Mouse (Mus musculus) intestine, postnatal 0 days (tissue): ENCODE measurements around the gene Cyth1. TPM values are rescaled to one million over a fixed set of nuclear protein-coding genes. Genes with fewer than 3 reads are reported as not detected.

Experiments
- ATAC-seq: fragments of 200-750 bp; cut with Nextera tagmentation; 2 replicates; pipeline ENCODE4 v1.8.0; 2017; ENCODE audit warnings: mild to moderate bottlenecking, moderate TSS enrichment, moderate library complexity
- H3K27ac ChIP-seq: fragments of 300-500 bp; sonication (generic); 2 replicates; pipeline ENCODE4 v1.5.1; 2014; ENCODE audit warnings: mild to moderate bottlenecking, low read depth, low read length, moderate library complexity
- H3K27me3 ChIP-seq: fragments of 300-500 bp; sonication (generic); replicated peaks from 2 replicates; pipeline ENCODE4 v1.6.1; 2014; ENCODE audit warnings: low read length, mixed read lengths; ENCODE audit not compliant: control insufficient read depth, insufficient read depth
- H3K36me3 ChIP-seq: fragments of 300-500 bp; sonication (generic); 2 replicates; pipeline ENCODE4 v1.6.1; 2014; ENCODE audit warnings: mild to moderate bottlenecking, moderate library complexity; ENCODE audit not compliant: control insufficient read depth, insufficient read depth
- H3K4me1 ChIP-seq: fragments of 300-500 bp; sonication (generic); replicated peaks from 2 replicates; pipeline ENCODE4 v1.6.1; 2014; ENCODE audit warnings: antibody characterized with exemption, low read length, mixed read lengths; ENCODE audit not compliant: control insufficient read depth, insufficient read depth
- H3K4me2 ChIP-seq: fragments of 300-500 bp; sonication (generic); replicated peaks from 2 replicates; pipeline ENCODE4 v1.6.1; 2014; ENCODE audit warnings: low read depth, mild to moderate bottlenecking, moderate library complexity
- H3K4me3 ChIP-seq: fragments of 300-500 bp; sonication (generic); 2 replicates; pipeline ENCODE4 v1.5.1; 2014; ENCODE audit warnings: low read depth, low read length
- H3K9ac ChIP-seq: fragments of 300-500 bp; sonication (generic); 2 replicates; pipeline ENCODE4 v1.6.1; 2014; ENCODE audit warnings: mild to moderate bottlenecking, low read depth, low read length
- H3K9me3 ChIP-seq: fragments of 300-500 bp; sonication (generic); 2 replicates; pipeline ENCODE4 v1.6.1; 2016; ENCODE audit warnings: mixed run types; ENCODE audit not compliant: control insufficient read depth
- CTCF ChIP-seq: sonication (generic); IDR thresholded peaks from 2 replicates; pipeline ENCODE4 v1.5.1; 2016; ENCODE audit warnings: low read depth, mild to moderate bottlenecking, control low read depth, antibody characterized with exemption, moderate library complexity
- WGBS: fragments of 180-500 bp; shearing (Covaris S2); extraction: QIAGEN DNeasy Blood & Tissue Kit; methylation state at CpG from one replicate; pipeline ENCODE4 v1.1.7; 2014; 5-methylcytosine and 5-hydroxymethylcytosine counted together
- polyA plus RNA-seq: library from polyadenylated mRNA; unstranded; fragments of >200 nt; fragmentation: Nextera tagmentation; extraction: Ambion mirVana; gene quantifications from 2 replicates; pipeline ENCODE4 v1.2.1, GENCODE M21; 2015

Cyth1 gene
- polyA plus RNA-seq, 1 experiment from 2014 or later = 10.9 TPM

DNA sequence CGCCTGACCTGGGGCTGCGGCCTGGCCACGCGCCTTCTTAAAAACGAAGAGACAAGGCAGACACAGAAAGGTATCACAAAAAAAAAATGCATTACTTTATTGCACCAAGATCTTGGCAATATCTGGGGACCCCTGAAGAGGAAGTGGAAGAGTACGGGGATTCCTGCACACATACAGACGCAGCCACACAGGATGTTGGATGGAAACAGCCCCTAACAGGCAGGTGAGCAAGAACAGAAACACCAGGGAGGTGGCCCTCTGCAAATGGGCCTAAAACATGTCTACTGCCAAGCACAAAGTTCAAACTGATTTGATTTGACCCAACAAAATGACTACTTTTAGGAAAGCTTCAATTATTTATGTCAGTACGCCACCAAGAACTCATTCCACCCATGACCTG, 11.2 kb upstream of the Cyth1 start:
- Histone ChIP-seq H3K4me3 (no peak overlapping the region), H3K9ac (no peak overlapping the region), H3K4me2 (no peak overlapping the region), H3K4me1 (no peaks in the 10 kb centered on the region), H3K9me3 (no peaks in the 10 kb centered on the region), H3K27me3 (no peaks in the 10 kb centered on the region), H3K27ac (no peak overlapping the region), H3K36me3 (peaks cover 76% of the 10 kb centered on the region)
- no peak for TF ChIP-seq CTCF
- no peak for ATAC-seq
- WGBS = 95% methylated on average over 8 of the region's 8 CpGs

DNA sequence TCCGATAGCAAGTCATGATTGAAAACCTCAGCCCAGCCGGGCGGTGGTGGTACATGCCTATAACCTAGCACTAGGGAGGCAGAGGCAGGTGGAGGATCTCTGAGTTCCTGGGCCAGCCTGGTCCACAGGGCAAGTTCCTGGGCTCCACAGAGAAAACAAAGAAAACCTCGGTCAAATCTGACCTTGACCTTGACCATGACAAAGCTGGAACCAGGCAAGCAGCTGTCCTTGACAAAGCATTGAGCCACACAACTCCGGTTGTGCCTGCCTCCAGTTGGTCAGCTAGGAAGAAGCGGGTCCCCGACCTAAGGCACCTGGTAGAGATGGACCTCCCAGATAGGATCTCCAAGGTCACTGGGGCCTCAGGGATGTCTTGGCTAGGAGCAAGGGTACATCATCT, 8.0 kb upstream of the Cyth1 start:
- H3K4me1 ChIP-seq = no peaks in the 10 kb centered on the region
- H3K27me3 ChIP-seq = no peaks in the 10 kb centered on the region
- H3K9me3 ChIP-seq = no peaks in the 10 kb centered on the region
- no peak overlapping the region for H3K9ac ChIP-seq
- peaks cover 44% of the 10 kb centered on the region for H3K36me3 ChIP-seq
- TF ChIP-seq CTCF = no peak
- H3K27ac ChIP-seq = no peak overlapping the region
- no peak for ATAC-seq
- H3K4me3 ChIP-seq = no peak overlapping the region
- 86% methylated on average over 7 of the region's 7 CpGs for WGBS
- H3K4me2 ChIP-seq = no peak overlapping the region

DNA sequence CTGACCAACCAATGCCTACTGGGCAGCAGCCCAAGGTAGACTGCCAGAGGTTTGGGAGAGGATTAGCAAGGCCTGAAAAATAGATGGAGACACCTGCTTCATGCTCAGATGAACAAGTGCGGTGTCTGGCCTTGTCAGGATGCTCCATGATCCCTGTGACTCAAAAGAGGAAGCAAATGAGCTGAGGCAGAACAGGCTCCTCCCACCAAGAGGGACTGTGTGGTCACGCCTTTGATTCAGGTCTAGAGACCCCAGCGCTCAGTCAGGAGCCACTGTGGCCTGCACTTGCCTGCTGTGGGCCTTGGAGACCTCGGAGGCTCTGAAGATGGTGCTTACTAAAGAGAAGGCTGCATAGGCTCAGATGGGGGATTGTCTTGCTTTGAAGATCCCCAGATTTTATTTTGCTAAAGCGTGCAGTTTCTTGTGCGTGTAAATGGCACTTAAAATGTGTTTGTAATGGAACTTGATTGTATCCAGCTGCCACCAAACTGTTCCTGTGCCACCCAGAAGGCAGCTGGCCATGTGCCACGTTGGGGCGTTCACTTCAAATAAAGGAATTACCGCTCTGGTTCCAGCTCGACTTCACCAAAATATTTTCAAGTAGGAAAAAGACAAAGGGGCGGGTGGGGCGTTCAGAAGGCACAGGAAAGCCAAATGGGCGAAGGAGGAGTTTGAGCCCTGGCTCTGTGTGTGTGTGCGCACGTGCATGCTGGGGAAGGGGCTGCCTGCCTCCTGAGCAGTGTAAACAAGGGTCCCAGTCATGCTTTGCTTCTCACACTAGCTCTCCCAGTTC, 6.0 kb upstream of the Cyth1 start:
- Histone ChIP-seq H3K9ac (no peak overlapping the region), H3K4me3 (no peak overlapping the region), H3K36me3 (peaks cover 24% of the 10 kb centered on the region), H3K27me3 (no peaks in the 10 kb centered on the region), H3K9me3 (no peaks in the 10 kb centered on the region), H3K4me2 (no peak overlapping the region), H3K4me1 (no peaks in the 10 kb centered on the region), H3K27ac (no peak overlapping the region)
- TF ChIP-seq CTCF = no peak
- WGBS = 46% methylated on average over 15 of the region's 15 CpGs
- ATAC-seq = no peak

DNA sequence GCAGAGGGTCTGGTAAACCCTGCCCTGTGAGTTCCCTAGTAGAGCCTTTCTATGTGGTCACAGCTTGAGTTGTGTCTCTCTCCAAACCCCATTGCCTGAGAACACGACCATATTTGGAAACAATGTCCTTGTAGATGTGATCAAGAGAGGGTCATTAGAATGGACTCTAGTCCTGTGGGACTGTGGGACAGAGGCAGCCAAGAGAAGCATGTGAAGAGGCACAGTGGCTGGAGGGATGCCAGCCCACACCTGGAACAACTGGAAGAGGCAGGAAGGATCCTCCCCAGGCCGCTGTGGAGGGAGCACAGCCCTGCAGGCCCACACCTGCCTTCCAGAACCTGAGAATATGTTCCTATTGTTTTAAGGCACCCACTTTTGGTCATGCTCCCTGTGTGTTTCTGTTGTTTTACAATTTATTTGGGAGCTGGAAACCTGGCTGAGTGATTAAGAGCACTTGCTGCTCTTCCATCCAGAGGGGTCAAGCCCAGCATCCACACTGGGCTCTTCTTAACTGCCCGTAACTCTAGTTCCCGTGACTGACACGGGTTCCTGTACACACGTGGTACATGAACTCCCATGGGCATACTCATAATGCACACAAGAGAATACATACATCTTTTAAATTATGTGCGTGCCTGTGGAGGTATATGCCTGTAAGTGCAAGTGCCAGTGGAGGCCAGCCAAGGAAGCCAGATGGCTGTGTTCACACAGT, 5.2 kb upstream of the Cyth1 start:
- Histone ChIP-seq H3K27ac (no peak overlapping the region), H3K4me1 (no peaks in the 10 kb centered on the region), H3K4me2 (no peak overlapping the region), H3K36me3 (peaks cover 20% of the 10 kb centered on the region; the same call in 1 of the 2 replicates), H3K9me3 (no peaks in the 10 kb centered on the region), H3K4me3 (no peak overlapping the region), H3K9ac (no peak overlapping the region), H3K27me3 (no peaks in the 10 kb centered on the region)
- TF ChIP-seq CTCF = no peak
- 86% methylated on average over 7 of the region's 7 CpGs for WGBS
- no peak for ATAC-seq

DNA sequence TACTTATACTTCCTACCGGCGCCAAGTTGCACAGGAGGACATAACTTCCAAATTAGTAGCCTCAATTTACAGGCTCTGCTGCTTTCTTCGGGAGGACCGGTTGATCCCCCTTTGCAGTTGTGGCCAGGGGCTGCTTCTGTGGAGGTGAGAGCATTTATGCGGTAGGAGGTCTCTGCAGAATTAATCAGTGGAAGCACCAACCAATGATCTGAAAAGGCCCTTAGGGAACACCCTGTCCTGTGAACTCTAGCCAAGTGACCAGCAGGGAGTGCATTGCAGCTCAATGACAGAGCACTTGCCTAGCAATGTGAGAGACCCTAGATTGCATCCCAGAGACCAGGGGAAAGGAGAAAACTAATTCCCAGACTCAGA, 606 bp upstream of the Cyth1 start:
- TF ChIP-seq CTCF = peak; percentile 20; the same call in 1 of the 2 replicates
- Histone ChIP-seq H3K4me2 (peak overlapping the region; percentile 94), H3K9me3 (no peaks in the 10 kb centered on the region), H3K4me1 (0 out of 2 replicates have a peak, but pooled peaks cover 4% of the 10 kb centered on the region), H3K9ac (peak overlapping the region; percentile 57), H3K4me3 (peak overlapping the region; percentile 82), H3K27me3 (no peaks in the 10 kb centered on the region), H3K27ac (peak overlapping the region; percentile 74), H3K36me3 (no peaks in the 10 kb centered on the region)
- WGBS = 1% methylated on average over 5 of the region's 5 CpGs
- ATAC-seq = no peak

DNA sequence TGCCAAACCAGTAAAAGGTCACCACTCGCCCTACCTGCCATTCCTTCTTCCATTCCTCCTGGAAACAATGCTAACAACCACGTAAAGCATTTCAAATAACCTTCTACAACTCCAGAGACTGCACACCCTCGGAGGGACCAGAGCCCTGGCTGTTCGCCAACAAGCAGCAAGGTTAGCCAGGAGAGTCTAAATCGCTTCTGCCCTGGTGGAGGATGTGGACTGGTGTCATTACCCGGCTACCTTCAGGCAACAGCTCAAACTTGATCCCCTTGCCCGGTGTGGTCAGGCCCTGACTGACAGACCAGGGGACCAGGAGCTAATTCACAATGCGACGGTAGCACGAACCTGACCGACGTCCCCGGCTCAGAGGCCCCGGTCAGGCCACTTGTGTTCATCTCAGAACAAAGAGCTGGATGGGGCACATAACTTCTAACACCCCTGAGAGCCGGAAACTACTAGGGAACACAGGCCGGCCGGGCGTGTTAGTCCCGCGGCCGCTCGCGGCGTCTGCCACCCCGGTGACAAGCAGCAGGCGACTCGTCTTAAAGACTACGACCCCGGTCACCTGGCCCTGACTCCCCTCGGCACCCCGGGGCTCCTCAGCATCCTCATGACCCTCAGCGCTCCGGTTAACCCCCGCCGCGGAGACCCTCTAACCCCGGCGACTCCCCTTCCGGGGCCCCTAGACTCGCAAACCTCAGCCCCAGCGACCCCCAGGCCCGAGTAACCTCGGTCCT, 865 bp downstream of the Cyth1 start:
- no peaks in the 10 kb centered on the region for H3K27me3 ChIP-seq
- no peak for ATAC-seq
- H3K4me1 ChIP-seq = 0 out of 2 replicates have a peak, but pooled peaks cover 4% of the 10 kb centered on the region
- TF ChIP-seq CTCF = no peak
- H3K9ac ChIP-seq = peak overlapping the region; percentile 93
- under 1% methylated on average over 43 of the region's 43 CpGs for whole genome bisulfite sequencing
- H3K27ac ChIP-seq = peak overlapping the region; percentile 74
- H3K36me3 ChIP-seq = no peaks in the 10 kb centered on the region
- peak overlapping the region; percentile 82 for H3K4me3 ChIP-seq
- peak overlapping the region; percentile 94 for H3K4me2 ChIP-seq
- no peaks in the 10 kb centered on the region for H3K9me3 ChIP-seq
